Mouse (Mus musculus) left cerebral cortex, adult 2 months (tissue): Measurements from ENCODE around the gene Rasl2-9. TPM values are rescaled to one million over a fixed set of nuclear protein-coding genes. Genes with fewer than 3 reads are reported as not detected.
"Not testable (repeated sequence)": the region's sequence is repeated elsewhere in the genome, so short reads cannot be mapped to it uniquely, and the experiment has no call there.

Source experiments
- DNase-seq, 2 experiments: peaks; one replicate each; pipeline ENCODE4 v3.0.0; 2021 to 2022; ENCODE audit warnings: low spot score in 2 of 2, mixed read lengths in 1 of 2; ENCODE audit errors: extremely low spot score in 1 of 2
- H3K27ac ChIP-seq: fragments of 200-600 bp; 2 replicates; pipeline ENCODE4 v1.8.1; 2022
- H3K4me3 ChIP-seq: fragments of 200-600 bp; 2 replicates; pipeline ENCODE4 v1.8.1; 2022
- CTCF ChIP-seq: fragments of 200-600 bp; IDR thresholded peaks from 2 replicates; pipeline ENCODE4 v1.8.1; 2022; ENCODE audit warnings: antibody characterized with exemption, mild to moderate bottlenecking, moderate library complexity
- intact Hi-C: fragments of 180-260 bp; cut with DNase I; formaldehyde crosslinking; loops from one replicate; pipeline ENCODE4 v1.15.1; 2025
- long read RNA-seq, 2 experiments: library from polyadenylated mRNA; stranded (forward); transcript quantifications; one replicate each; pipeline ENCODE4 v2.0.0; 2021; ENCODE audit warnings: borderline mapping rate in 2 of 2
- total RNA-seq, 2 experiments: library from RNA; stranded (reverse); gene quantifications; 2 replicates each; pipeline ENCODE4 v1.2.3; 2021

The Rasl2-9 gene
- under 1 TPM in 1 of 2 experiments, not detected in 1; 0.58 TPM for total RNA-seq
- long read RNA-seq, experiment 1 = 0 reads
- long read RNA-seq, experiment 2 = 0 reads

DNA sequence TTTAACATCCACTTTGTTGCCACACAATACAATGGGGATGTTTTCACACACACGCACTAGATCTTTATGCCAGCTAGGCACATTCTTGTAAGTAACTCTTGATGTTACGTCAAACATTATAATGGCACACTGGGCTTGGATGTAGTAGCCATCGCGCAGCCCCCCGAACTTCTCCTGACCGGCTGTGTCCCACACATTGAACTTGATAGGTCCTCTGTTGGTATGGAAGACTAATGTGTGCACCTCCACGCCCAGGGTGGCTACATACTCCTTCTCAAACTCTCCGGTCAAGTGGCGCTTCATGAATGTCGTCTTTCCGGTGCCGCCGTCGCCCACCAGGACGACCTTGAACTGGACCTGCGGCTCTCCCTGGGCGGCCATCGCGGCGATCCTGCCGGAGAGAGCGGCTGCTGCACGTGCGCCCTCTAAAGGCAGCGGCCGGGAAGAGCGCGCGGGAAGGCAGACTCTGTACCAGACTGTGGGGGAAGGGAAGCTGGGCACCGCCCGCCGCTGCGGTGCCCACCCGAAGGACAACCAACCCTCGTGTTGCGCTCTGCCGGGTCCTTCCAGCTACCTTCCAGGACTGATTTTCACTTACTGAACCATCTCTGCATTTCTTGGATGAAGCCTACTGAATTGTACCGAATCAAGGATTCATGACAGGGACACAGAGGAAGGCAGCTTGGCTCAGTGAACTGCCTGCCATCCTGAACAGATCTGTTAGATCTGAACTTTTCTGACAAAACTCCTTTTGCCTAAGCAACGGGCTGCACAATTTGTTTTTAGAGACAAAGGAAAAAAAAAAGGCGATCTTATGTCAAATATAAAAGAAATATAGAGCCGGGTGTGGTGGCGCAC is at the start of gene Rasl2-9:
Gene Rasl2-9, minus strand, starts transcription at position 402 of the 858 bp plus-strand sequence.
- intact Hi-C loops = no loop called here
- Histone ChIP-seq H3K27ac (peak within 1 kb of the TSS; percentile 17; the same call in 1 of the 2 replicates), H3K4me3 (peak within 1 kb of the TSS; percentile 53)

DNA sequence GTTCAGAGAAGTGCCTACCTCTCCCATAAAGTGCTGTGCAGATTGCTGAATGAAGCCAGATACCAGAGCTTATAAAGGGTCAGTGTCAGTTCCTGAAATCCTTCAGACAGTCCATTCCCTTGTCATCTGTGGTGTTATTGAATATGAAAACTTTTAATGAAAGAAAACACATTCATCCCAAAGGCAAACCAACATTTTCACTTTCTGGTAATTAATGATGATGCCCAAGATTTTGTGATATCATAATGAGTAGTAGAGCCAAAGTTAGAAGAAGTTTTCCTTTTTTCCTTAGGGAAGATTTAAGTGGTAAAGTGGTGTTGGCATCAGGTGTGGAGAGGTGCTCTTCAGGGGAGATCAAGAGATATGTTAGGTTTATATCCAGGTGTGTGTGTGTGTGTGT is 23.8 kb upstream of the Rasl2-9 start, which contains the start of gene Vmn1r55:
Gene Vmn1r55, minus strand, starts transcription at position 101 of the 400 bp plus-strand sequence.
- intact Hi-C loops, H3K4me3 ChIP-seq, DNase-seq, H3K27ac ChIP-seq: not testable (repeated sequence)

More for the DNA sequence above, at the start of gene Rasl2-9:
- peak; percentile 95 for TF ChIP-seq CTCF
- peak; percentile 79 to 87 for DNase-seq

DNA sequence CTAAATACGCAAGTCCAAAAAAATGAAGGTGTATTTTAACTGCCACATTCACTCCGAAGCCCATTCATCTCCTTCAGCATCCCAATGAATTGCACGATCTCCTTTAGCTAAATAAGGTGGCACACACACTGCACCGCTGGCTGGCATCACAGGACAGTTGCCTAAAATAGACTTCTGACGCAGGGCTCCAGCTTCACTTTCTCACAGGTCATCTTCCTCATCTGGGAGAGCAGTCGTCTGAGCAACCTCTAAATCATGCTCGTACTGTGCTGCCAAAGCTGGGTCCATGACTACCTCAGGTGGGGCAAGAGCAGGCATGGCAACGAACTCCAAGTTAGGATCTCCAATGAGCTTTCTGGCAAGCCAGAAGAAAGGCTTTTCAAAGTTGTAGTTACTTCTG is 672 bp downstream of the Rasl2-9 start:
- DNase-seq = no peak
- intact Hi-C loops = no loop called here
- no peak for TF ChIP-seq CTCF

DNA sequence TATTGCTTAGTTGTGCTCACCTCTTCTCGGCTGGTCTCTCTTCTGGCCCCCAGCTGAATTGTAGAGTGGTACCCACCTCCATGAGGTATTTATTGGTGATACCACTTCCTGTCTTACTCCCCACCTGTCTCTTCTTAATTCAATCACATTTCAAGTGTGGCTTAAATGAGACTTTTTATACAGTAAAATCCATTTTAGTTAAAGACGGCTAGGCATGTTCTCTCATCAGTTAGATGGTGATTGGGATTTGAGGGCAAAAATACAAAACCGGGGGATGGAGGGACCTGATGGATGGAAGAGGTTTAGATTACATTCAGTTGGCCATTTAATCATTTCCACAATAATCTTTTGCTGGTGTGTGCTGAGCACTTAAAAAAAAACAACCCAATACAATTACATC is 8.9 kb downstream of the Rasl2-9 start, which contains the start of gene Rfpl4:
Gene Rfpl4, minus strand, starts transcription at position 101 of the 400 bp plus-strand sequence.
- Histone ChIP-seq H3K27ac (no peak within 1 kb of the TSS), H3K4me3 (no peak within 1 kb of the TSS)
- no peak for TF ChIP-seq CTCF
- intact Hi-C loops = no loop called here
- no peak for DNase-seq

More for the DNA sequence above, 672 bp downstream of the Rasl2-9 start:
- Histone ChIP-seq H3K27ac (no peak overlapping the region), H3K4me3 (no peak overlapping the region; the same call in 1 of the 2 replicates)

DNA sequence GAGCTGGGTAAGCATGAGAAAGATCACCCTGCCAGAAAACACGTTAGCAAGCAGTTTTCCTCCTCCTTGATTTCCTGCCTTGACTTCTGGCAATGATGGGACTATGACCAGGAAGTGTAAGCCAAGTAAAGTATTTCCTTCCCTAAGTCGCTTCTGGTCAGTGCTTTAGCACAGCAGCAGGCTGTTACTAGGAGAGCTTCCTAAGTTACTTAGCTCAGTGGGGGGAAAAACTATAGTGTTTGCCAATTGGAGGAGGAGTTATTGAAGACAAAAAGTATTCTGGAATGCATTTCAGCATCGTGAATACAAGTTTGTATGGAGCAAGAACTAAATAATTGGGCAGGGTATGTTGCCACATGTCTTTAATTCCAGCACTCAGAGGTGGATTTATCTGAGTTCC is 13.0 kb downstream of the Rasl2-9 start:
- no peak for TF ChIP-seq CTCF
- Histone ChIP-seq H3K4me3 (no peak overlapping the region), H3K27ac (no peak overlapping the region)
- no peak for DNase-seq
- intact Hi-C loops = no loop called here

DNA sequence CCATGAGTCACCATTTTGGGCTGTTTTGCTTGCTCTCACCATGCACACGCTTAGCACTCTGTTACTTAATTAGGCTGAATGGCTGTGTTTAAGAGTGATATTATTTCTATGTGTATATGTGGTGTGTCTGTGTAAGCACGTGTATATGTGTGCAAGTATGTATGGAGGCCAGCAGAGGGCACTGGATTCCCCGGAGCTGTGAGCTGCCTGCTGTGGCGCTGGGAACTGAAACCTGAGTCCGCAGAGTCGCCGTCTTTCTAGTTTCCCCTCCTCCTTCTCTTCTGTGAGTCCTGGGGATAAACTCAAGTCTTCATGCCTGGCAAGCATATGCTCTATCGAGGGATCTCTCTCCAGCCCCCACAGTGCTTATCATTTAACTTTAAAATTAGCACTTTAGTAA is 16.4 kb downstream of the Rasl2-9 start:
- no peak for TF ChIP-seq CTCF
- no peak overlapping the region for H3K27ac ChIP-seq
- no peak overlapping the region for H3K4me3 ChIP-seq
- intact Hi-C loops = no loop called here
- no peak for DNase-seq

DNA sequence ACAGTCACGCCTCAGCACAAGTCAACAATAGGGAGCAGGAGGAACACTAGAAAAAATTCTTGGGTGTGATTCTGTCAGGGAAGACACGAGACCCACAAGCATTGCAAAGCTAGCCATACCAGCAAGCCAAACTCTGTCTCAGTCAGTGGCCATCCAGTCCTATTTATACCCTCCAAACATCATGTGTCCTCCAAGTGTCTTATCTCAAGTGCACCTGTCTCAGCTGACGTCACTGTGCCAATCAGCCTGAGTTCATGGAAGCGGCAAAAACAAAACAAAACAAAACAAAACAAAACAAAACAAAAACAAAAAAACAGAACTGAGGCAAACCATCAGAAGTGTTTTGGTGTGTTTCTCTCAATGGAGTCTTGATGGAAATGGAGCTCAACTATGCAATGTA is 17.5 kb downstream of the Rasl2-9 start:
- no peak for TF ChIP-seq CTCF
- intact Hi-C loops = no loop called here
- DNase-seq = no peak
- Histone ChIP-seq H3K4me3 (no peak overlapping the region), H3K27ac (no peak overlapping the region)

DNA sequence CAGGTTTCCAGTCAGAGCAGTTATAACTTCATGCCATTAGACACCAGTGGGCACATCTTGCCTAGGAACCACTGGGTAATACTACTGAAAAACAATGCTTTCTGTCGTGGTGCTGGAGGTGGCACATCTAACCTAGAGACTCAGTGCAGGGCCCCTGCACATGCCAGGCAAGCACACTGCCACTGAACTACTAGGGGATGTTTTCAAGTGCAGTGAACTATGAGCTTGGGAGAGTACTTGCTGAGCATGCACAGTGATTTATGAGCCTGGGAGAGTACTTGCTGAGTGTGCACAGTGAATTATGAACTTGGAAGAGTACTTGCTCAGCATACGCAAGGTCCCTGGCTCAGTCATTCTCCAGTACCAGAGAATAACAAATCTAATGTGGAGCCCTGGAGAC is 23.2 kb downstream of the Rasl2-9 start:
- DNase-seq = no peak
- TF ChIP-seq CTCF = no peak
- intact Hi-C loops = no loop called here
- no peak overlapping the region for H3K4me3 ChIP-seq
- no peak overlapping the region for H3K27ac ChIP-seq

DNA sequence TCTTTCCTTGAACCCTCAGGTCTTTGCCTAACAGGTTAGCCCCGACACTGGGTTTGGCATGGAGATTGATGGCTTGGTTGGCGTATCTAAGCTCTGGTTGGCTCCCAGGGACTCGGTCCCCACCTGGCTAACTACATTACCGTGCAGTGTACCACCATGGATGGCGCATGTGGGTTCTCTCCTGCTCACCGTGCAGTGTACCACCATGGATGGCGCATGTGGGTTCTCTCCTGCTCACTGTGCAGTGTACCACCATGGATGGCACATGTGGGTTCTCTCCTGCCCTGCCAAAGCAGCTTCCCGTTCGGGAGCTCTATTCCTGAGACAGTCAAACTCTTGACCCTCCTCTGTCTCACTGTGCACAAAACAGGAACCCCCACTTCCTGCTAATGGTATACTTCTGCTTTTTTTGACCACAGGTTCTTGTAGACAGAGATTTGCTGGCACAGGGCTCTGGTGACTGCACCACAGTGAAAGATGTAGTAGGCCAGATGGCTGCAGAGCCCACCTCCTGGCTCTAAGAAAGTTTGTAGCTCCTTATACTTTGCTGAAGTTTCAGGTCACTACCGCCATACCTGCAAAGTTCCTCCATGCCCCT is 24.6 kb downstream of the Rasl2-9 start:
- intact Hi-C loops = no loop called here
- no peak for TF ChIP-seq CTCF
- H3K27ac ChIP-seq = no peak overlapping the region
- no peak overlapping the region for H3K4me3 ChIP-seq
- DNase-seq = no peak

DNA sequence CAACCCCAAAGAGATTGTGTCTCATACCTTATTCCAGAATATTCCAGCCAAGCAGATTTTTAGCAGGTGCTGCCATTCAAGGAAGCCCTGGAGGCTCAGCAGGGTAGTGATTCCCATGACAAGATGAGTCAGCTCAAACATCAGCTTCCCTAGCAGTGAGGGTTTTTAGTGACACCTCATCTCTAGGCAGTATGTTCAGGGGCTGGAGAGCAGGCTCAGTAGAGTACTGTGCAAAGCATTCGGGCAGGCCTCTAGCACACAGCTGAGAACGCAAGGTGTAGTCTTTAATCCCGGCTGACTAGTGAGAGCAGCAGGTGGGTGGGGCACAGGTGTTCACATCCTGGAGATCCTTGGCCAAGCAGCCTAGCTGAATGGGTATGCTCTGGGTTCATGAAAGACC is 26.0 kb downstream of the Rasl2-9 start:
- Histone ChIP-seq H3K4me3 (no peak overlapping the region), H3K27ac (no peak overlapping the region)
- no peak; the same call in 1 of the 2 replicates for TF ChIP-seq CTCF
- intact Hi-C loops = no loop called here
- no peak for DNase-seq

DNA sequence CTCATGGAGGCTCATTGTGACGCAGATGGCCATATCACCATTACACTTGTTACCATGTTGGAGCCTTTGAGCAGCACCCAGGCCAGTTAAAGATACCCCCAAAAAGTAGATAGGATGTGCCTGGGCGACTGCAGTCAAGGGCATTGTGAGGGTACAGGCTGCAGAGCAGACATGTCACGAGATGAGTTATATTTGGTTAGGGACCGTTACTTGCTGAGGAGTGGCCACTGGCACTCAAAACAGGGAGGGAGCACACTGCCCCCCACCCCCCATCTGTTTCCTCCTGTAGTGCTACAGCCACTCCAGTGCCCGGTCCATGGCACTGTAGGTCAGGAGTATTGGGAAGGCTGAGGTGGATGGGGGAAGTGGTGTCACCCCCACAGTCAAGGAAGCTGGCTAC is 27.0 kb downstream of the Rasl2-9 start:
- no peak overlapping the region for H3K4me3 ChIP-seq
- no peak for TF ChIP-seq CTCF
- intact Hi-C loops = no loop called here
- no peak overlapping the region for H3K27ac ChIP-seq
- no peak for DNase-seq

DNA sequence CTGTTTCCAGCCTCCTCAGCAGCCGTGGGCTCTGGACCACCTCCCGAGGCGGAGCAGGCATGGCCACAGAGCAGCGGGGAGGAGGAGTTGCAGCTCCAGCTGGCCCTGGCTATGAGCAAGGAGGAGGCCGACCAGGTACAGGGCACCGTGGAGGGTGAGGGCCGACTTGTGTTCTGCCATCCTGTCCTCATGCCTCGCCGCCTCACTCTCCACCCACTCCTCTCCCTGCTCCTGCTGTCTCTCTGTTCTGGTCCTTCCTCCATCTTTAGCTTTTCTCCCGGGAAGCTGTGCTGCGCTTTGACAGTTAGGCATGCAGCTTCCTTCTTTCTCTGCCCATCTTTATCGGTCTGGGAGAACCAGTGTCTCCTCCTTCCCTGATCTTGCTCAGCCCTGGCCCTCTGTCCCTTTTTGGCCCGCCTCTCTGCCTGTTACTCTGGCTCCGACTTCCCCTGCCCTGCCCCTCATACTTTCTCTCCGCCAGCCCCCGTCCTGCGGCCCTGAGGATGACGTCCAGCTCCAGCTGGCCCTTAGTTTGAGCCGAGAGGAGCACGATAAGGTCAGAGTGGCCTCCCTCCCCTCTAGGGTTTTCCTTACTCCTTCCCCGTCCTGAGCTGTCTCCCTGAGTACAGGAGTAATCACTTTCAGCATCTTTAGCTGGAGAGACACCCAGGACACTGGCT is 32.8 kb downstream of the Rasl2-9 start:
- DNase-seq = peak in 1 of 2 experiments; percentile 40
- peak overlapping the region; percentile 71 for H3K27ac ChIP-seq
- no peak overlapping the region for H3K4me3 ChIP-seq
- intact Hi-C loops = no loop called here
- no peak for TF ChIP-seq CTCF
